Mouse (Mus musculus) kidney, postnatal 10 days (tissue): ENCODE results near the gene Trim26.
A peak's percentile ranks its signal among the peaks of the same experiment; 100 is the strongest.

Source experiments
- DNase-seq: peaks from one replicate; pipeline ENCODE4 v3.0.0; 2021; ENCODE audit warnings: mixed read lengths

Gene Trim26

GRCm38 (mm10) chr17:36900691-36901090 lies 63.8 kb downstream of the Trim26 start:
- DNase-seq: no peak

GRCm38 (mm10) chr17:36903651-36904050 lies 66.7 kb downstream of the Trim26 start:
- no peak for DNase-seq

GRCm38 (mm10) chr17:36908235-36908634 lies 71.3 kb downstream of the Trim26 start:
- DNase-seq: peak; percentile 15
